Mouse (Mus musculus): ENCODE measurements at regions not wholly inside any gene's neighbourhood (a gene's known extent, or its start where the extent isn't known, plus 50 kb on each side); places are given as distances from the start of the nearest gene placed in this dataset.

- TF ChIP-seq CTCF (IDR thresholded peaks at IDR 0.05; ENCODE audit: low read depth) (no peak), EP300 (IDR thresholded peaks at IDR 0.05; ENCODE audit: low read depth) (no peak)
Measured at GRCm38 (mm10) chr1:137396736-137397135, 436.5 kb upstream of the Nr5a2 start.
